Mouse (Mus musculus): ENCODE measurements around the gene Ntn1. TPM values are rescaled to one million over a fixed set of nuclear protein-coding genes. Genes with fewer than 3 reads are reported as not detected.

Gene Ntn1
- polyA plus RNA-seq (2016; fragmentation: Nextera tagmentation; extraction: Ambion mirVana), result 7.0 and 16.2 TPM in 2 replicates

- peaks cover 92% of the 10 kb centered on the region for H3K27me3 ChIP-seq (ENCODE audit: insufficient read depth, poor library complexity, severe bottlenecking)
- no peak for DNase-seq (ENCODE audit: low spot score)
- WGBS, result 5% methylated on average over 11 of the region's 11 CpGs
- peaks cover 23% of the 10 kb centered on the region for H3K4me1 ChIP-seq
- H3K9me3 ChIP-seq, result no peaks in the 10 kb centered on the region
- peak within 1 kb of the TSS; percentile 84 for H3K27ac ChIP-seq
- H3K4me3 ChIP-seq, result peak within 1 kb of the TSS; percentile 72
- H3K36me3 ChIP-seq, result no peaks in the 10 kb centered on the region
These were observed at the start of gene Ntn1 for GRCm38 (mm10) chr11:68400727-68401219. Gene Ntn1 (minus strand): TSS chr11:68400823.

GRCm38 (mm10) chr11:68448356-68448755 lies 47.7 kb upstream of the Ntn1 start:
- Histone ChIP-seq H3K27ac (no peak overlapping the region), H3K27me3 (ENCODE audit: insufficient read depth, poor library complexity, severe bottlenecking) (peaks cover 13% of the 10 kb centered on the region; the same call in 1 of the 2 replicates)

GRCm38 (mm10) chr11:68447242-68447641 lies 46.6 kb upstream of the Ntn1 start:
- Histone ChIP-seq H3K4me3 (no peak overlapping the region), H3K4me1 (peaks cover 17% of the 10 kb centered on the region), H3K27me3 (ENCODE audit: insufficient read depth, poor library complexity, severe bottlenecking) (peaks cover 8% of the 10 kb centered on the region; the same call in 1 of the 2 replicates), H3K27ac (no peak overlapping the region), H3K9me3 (no peaks in the 10 kb centered on the region), H3K36me3 (no peaks in the 10 kb centered on the region)
- 79% methylated on average over 2 of the region's 2 CpGs for WGBS
- DNase-seq (ENCODE audit: low spot score), result no peak

More at GRCm38 (mm10) chr11:68448356-68448755, 47.7 kb upstream of the Ntn1 start:
- Histone ChIP-seq H3K4me3 (no peak overlapping the region), H3K4me1 (peaks cover 17% of the 10 kb centered on the region), H3K9me3 (no peaks in the 10 kb centered on the region), H3K36me3 (no peaks in the 10 kb centered on the region)
- DNase-seq (ENCODE audit: low spot score), result no peak
- WGBS, result 78% methylated on average over 7 of the region's 7 CpGs

GRCm38 (mm10) chr11:68446547-68446946 lies 45.9 kb upstream of the Ntn1 start:
- peaks cover 13% of the 10 kb centered on the region for H3K4me1 ChIP-seq
- no peak overlapping the region for H3K4me3 ChIP-seq
- 83% methylated on average over 4 of the region's 4 CpGs for WGBS
- H3K27ac ChIP-seq, result no peak overlapping the region
- no peaks in the 10 kb centered on the region for H3K36me3 ChIP-seq
- no peak for DNase-seq (ENCODE audit: low spot score)
- H3K27me3 ChIP-seq (ENCODE audit: insufficient read depth, poor library complexity, severe bottlenecking), result peaks cover 10% of the 10 kb centered on the region; the same call in 1 of the 2 replicates
- no peaks in the 10 kb centered on the region for H3K9me3 ChIP-seq

- H3K9me3 ChIP-seq, result no peaks in the 10 kb centered on the region
- no peak for DNase-seq (ENCODE audit: low spot score)
- peaks cover 13% of the 10 kb centered on the region; the same call in 1 of the 2 replicates for H3K27me3 ChIP-seq (ENCODE audit: insufficient read depth, poor library complexity, severe bottlenecking)
- no peak overlapping the region for H3K27ac ChIP-seq
- no peaks in the 10 kb centered on the region for H3K36me3 ChIP-seq
- peaks cover 7% of the 10 kb centered on the region for H3K4me1 ChIP-seq
- H3K4me3 ChIP-seq, result no peak overlapping the region
- WGBS, result 84% methylated on average over 4 of the region's 4 CpGs
These were observed 45.3 kb upstream of the Ntn1 start for GRCm38 (mm10) chr11:68445901-68446300.

- H3K9me3 ChIP-seq, result no peaks in the 10 kb centered on the region
- H3K27me3 ChIP-seq (ENCODE audit: insufficient read depth, poor library complexity, severe bottlenecking), result peaks cover 19% of the 10 kb centered on the region; the same call in 1 of the 2 replicates
- no peak for DNase-seq (ENCODE audit: low spot score)
- H3K4me3 ChIP-seq, result no peak overlapping the region
- 70% methylated on average over 12 of the region's 12 CpGs for WGBS
- no peak overlapping the region for H3K27ac ChIP-seq
- no peaks in the 10 kb centered on the region for H3K36me3 ChIP-seq
- no peaks in the 10 kb centered on the region for H3K4me1 ChIP-seq
These were observed 42.5 kb upstream of the Ntn1 start for GRCm38 (mm10) chr11:68442983-68443638.

- Histone ChIP-seq H3K36me3 (no peaks in the 10 kb centered on the region), H3K27me3 (ENCODE audit: insufficient read depth, poor library complexity, severe bottlenecking) (peaks cover 19% of the 10 kb centered on the region; the same call in 1 of the 2 replicates), H3K4me1 (no peaks in the 10 kb centered on the region), H3K27ac (no peak overlapping the region), H3K9me3 (no peaks in the 10 kb centered on the region), H3K4me3 (no peak overlapping the region)
- no peak for DNase-seq (ENCODE audit: low spot score)
- 79% methylated on average over 8 of the region's 8 CpGs for WGBS
These were observed 41.7 kb upstream of the Ntn1 start for GRCm38 (mm10) chr11:68442346-68442745.

GRCm38 (mm10) chr11:68440965-68441364 lies 40.3 kb upstream of the Ntn1 start:
- H3K27ac ChIP-seq, result no peak overlapping the region
- H3K36me3 ChIP-seq, result no peaks in the 10 kb centered on the region
- WGBS, result 56% methylated on average over 5 of the region's 5 CpGs
- H3K27me3 ChIP-seq (ENCODE audit: insufficient read depth, poor library complexity, severe bottlenecking), result peaks cover 22% of the 10 kb centered on the region; the same call in 1 of the 2 replicates
- H3K4me3 ChIP-seq, result no peak overlapping the region
- H3K9me3 ChIP-seq, result no peaks in the 10 kb centered on the region
- DNase-seq (ENCODE audit: low spot score), result no peak
- no peaks in the 10 kb centered on the region for H3K4me1 ChIP-seq

- no peak for DNase-seq (ENCODE audit: low spot score)
- Histone ChIP-seq H3K36me3 (no peaks in the 10 kb centered on the region), H3K4me1 (no peaks in the 10 kb centered on the region), H3K4me3 (no peak overlapping the region), H3K9me3 (no peaks in the 10 kb centered on the region), H3K27ac (no peak overlapping the region), H3K27me3 (ENCODE audit: insufficient read depth, poor library complexity, severe bottlenecking) (peaks cover 27% of the 10 kb centered on the region)
- 78% methylated on average over 9 of the region's 9 CpGs for WGBS
These were observed 39.5 kb upstream of the Ntn1 start for GRCm38 (mm10) chr11:68440100-68440499.

GRCm38 (mm10) chr11:68436376-68436775 lies 35.8 kb upstream of the Ntn1 start:
- H3K36me3 ChIP-seq, result no peaks in the 10 kb centered on the region
- H3K27me3 ChIP-seq (ENCODE audit: insufficient read depth, poor library complexity, severe bottlenecking), result peaks cover 57% of the 10 kb centered on the region
- 70% methylated on average over 5 of the region's 5 CpGs for WGBS
- DNase-seq (ENCODE audit: low spot score), result no peak
- peaks cover 8% of the 10 kb centered on the region for H3K4me1 ChIP-seq
- H3K9me3 ChIP-seq, result no peaks in the 10 kb centered on the region
- no peak overlapping the region for H3K4me3 ChIP-seq
- no peak overlapping the region for H3K27ac ChIP-seq

GRCm38 (mm10) chr11:68435601-68436000 lies 35.0 kb upstream of the Ntn1 start:
- DNase-seq (ENCODE audit: low spot score), result no peak
- peaks cover 8% of the 10 kb centered on the region for H3K4me1 ChIP-seq
- no peaks in the 10 kb centered on the region for H3K36me3 ChIP-seq
- no peak overlapping the region for H3K27ac ChIP-seq
- peaks cover 59% of the 10 kb centered on the region for H3K27me3 ChIP-seq (ENCODE audit: insufficient read depth, poor library complexity, severe bottlenecking)
- H3K9me3 ChIP-seq, result no peaks in the 10 kb centered on the region
- H3K4me3 ChIP-seq, result no peak overlapping the region
- WGBS, result 85% methylated on average over 4 of the region's 4 CpGs

- 77% methylated on average over 2 of the region's 2 CpGs for WGBS
- Histone ChIP-seq H3K27ac (no peak overlapping the region), H3K9me3 (no peaks in the 10 kb centered on the region), H3K27me3 (ENCODE audit: insufficient read depth, poor library complexity, severe bottlenecking) (peaks cover 59% of the 10 kb centered on the region), H3K4me1 (peaks cover 8% of the 10 kb centered on the region), H3K4me3 (no peak overlapping the region), H3K36me3 (no peaks in the 10 kb centered on the region)
- no peak for DNase-seq (ENCODE audit: low spot score)
These were observed 34.1 kb upstream of the Ntn1 start for GRCm38 (mm10) chr11:68434697-68435096.

GRCm38 (mm10) chr11:68433534-68433933 lies 32.9 kb upstream of the Ntn1 start:
- 84% methylated on average over 5 of the region's 5 CpGs for WGBS
- H3K9me3 ChIP-seq, result no peaks in the 10 kb centered on the region
- no peak for DNase-seq (ENCODE audit: low spot score)
- H3K27me3 ChIP-seq (ENCODE audit: insufficient read depth, poor library complexity, severe bottlenecking), result peaks cover 60% of the 10 kb centered on the region
- peaks cover 8% of the 10 kb centered on the region for H3K4me1 ChIP-seq
- H3K27ac ChIP-seq, result no peak overlapping the region
- H3K36me3 ChIP-seq, result no peaks in the 10 kb centered on the region
- no peak overlapping the region for H3K4me3 ChIP-seq
